Mouse (Mus musculus): ENCODE measurements around the gene Ipo7. TPM values are rescaled to one million over a fixed set of nuclear protein-coding genes. Genes with fewer than 3 reads are reported as not detected.
A peak's percentile ranks its signal among the peaks of the same experiment; 100 is the strongest.
"Not testable (repeated sequence)": the region's sequence is repeated elsewhere in the genome, so short reads cannot be mapped to it uniquely, and the experiment has no call there.

Gene Ipo7
- 35.1 and 42.8 TPM in 2 replicates for polyA plus RNA-seq (2015; fragmentation: Nextera tagmentation; extraction: Ambion mirVana)

- ATAC-seq (ENCODE audit: insufficient number of reproducible peaks, low FRiP score, low TSS enrichment, low read depth) = peak; percentile 96
- Histone ChIP-seq H3K4me2 (peak within 1 kb of the TSS; percentile 67), H3K4me1 (peaks cover 3% of the 10 kb centered on the region; the same call in 1 of the 2 replicates), H3K9me3 (no peaks in the 10 kb centered on the region), H3K36me3 (no peaks in the 10 kb centered on the region), H3K27ac (peak within 1 kb of the TSS; percentile 94), H3K9ac (peak within 1 kb of the TSS; percentile 97), H3K4me3 (peak within 1 kb of the TSS; percentile 100), H3K27me3 (no peaks in the 10 kb centered on the region)
- WGBS = under 1% methylated on average over 48 of the region's 48 CpGs
These were observed at the start of gene Ipo7 for GRCm38 (mm10) chr7:110018117-110018630. Ipo7 (plus strand) TSS chr7:110018274.

GRCm38 (mm10) chr7:109968924-109969450, 49.1 kb upstream of the Ipo7 start:
- H3K27ac ChIP-seq = peak overlapping the region; percentile 71
- H3K27me3 ChIP-seq = no peaks in the 10 kb centered on the region
- H3K4me3 ChIP-seq = no peak overlapping the region
- no peak overlapping the region for H3K4me2 ChIP-seq
- peak; percentile 68; the same call in 1 of the 2 replicates for ATAC-seq (ENCODE audit: insufficient number of reproducible peaks, low FRiP score, low TSS enrichment, low read depth)
- peaks cover 12% of the 10 kb centered on the region for H3K4me1 ChIP-seq
- no peaks in the 10 kb centered on the region for H3K9me3 ChIP-seq
- peaks cover 7% of the 10 kb centered on the region for H3K36me3 ChIP-seq
- 0% methylated on average over 1 of the region's 2 CpGs for WGBS
- no peak overlapping the region for H3K9ac ChIP-seq

GRCm38 (mm10) chr7:109969542-109969941, 48.5 kb upstream of the Ipo7 start:
- ATAC-seq (ENCODE audit: insufficient number of reproducible peaks, low FRiP score, low TSS enrichment, low read depth) = peak; percentile 53; the same call in 1 of the 2 replicates
- Histone ChIP-seq H3K4me1 (peaks cover 12% of the 10 kb centered on the region), H3K4me3 (no peak overlapping the region), H3K9me3 (no peaks in the 10 kb centered on the region), H3K36me3 (peaks cover 7% of the 10 kb centered on the region), H3K9ac (no peak overlapping the region), H3K4me2 (no peak overlapping the region), H3K27ac (peak overlapping the region; percentile 71), H3K27me3 (no peaks in the 10 kb centered on the region)

- H3K36me3 ChIP-seq = peaks cover 52% of the 10 kb centered on the region
- no peaks in the 10 kb centered on the region for H3K4me1 ChIP-seq
- H3K27ac ChIP-seq = no peak overlapping the region
- no peak overlapping the region for H3K4me2 ChIP-seq
- no peaks in the 10 kb centered on the region for H3K27me3 ChIP-seq
- no peak overlapping the region for H3K9ac ChIP-seq
- no peaks in the 10 kb centered on the region for H3K9me3 ChIP-seq
- H3K4me3 ChIP-seq = no peak overlapping the region
- ATAC-seq (ENCODE audit: insufficient number of reproducible peaks, low FRiP score, low TSS enrichment, low read depth) = no peak
- WGBS = 94% methylated on average over 6 of the region's 6 CpGs
These were observed 41.9 kb upstream of the Ipo7 start for GRCm38 (mm10) chr7:109975966-109976715.

GRCm38 (mm10) chr7:109977131-109977530, 40.9 kb upstream of the Ipo7 start:
- WGBS = 75% methylated on average over 5 of the region's 5 CpGs
- not testable (repeated sequence) for H3K27me3 ChIP-seq

GRCm38 (mm10) chr7:109984608-109985007, 33.5 kb upstream of the Ipo7 start:
- Histone ChIP-seq H3K36me3 (peaks cover 28% of the 10 kb centered on the region), H3K4me2 (peak overlapping the region; percentile 69), H3K4me3 (peak overlapping the region; percentile 64)
- not testable (repeated sequence) for H3K9me3 ChIP-seq; H3K9ac ChIP-seq; H3K27ac ChIP-seq; H3K27me3 ChIP-seq; ATAC-seq (ENCODE audit: insufficient number of reproducible peaks, low FRiP score, low TSS enrichment, low read depth); H3K4me1 ChIP-seq
- 75% methylated on average over 5 of the region's 5 CpGs for WGBS

More at GRCm38 (mm10) chr7:109977131-109977530, 40.9 kb upstream of the Ipo7 start:
- not testable (repeated sequence) for H3K4me3 ChIP-seq; H3K4me1 ChIP-seq; H3K9ac ChIP-seq; ATAC-seq (ENCODE audit: insufficient number of reproducible peaks, low FRiP score, low TSS enrichment, low read depth); H3K4me2 ChIP-seq; H3K27ac ChIP-seq; H3K9me3 ChIP-seq
- H3K36me3 ChIP-seq = peaks cover 61% of the 10 kb centered on the region

- Histone ChIP-seq H3K27ac (peak overlapping the region; percentile 51), H3K36me3 (peaks cover 17% of the 10 kb centered on the region), H3K4me2 (peak overlapping the region; percentile 69), H3K4me1 (peaks cover 9% of the 10 kb centered on the region; the same call in 1 of the 2 replicates), H3K4me3 (peak overlapping the region; percentile 64), H3K9ac (peak overlapping the region; percentile 45), H3K9me3 (no peaks in the 10 kb centered on the region), H3K27me3 (no peaks in the 10 kb centered on the region)
- no peak; the same call in none of the 2 replicates for ATAC-seq (ENCODE audit: insufficient number of reproducible peaks, low FRiP score, low TSS enrichment, low read depth)
- under 1% methylated on average over 27 of the region's 27 CpGs for WGBS
These were observed 32.4 kb upstream of the Ipo7 start for GRCm38 (mm10) chr7:109985661-109986132.

- ATAC-seq (ENCODE audit: insufficient number of reproducible peaks, low FRiP score, low TSS enrichment, low read depth) = peak; percentile 98
- Histone ChIP-seq H3K4me2 (peak overlapping the region; percentile 69), H3K4me3 (peak overlapping the region; percentile 64), H3K36me3 (peaks cover 17% of the 10 kb centered on the region), H3K27ac (peak overlapping the region; percentile 90), H3K9ac (peak overlapping the region; percentile 45), H3K4me1 (peaks cover 9% of the 10 kb centered on the region; the same call in 1 of the 2 replicates), H3K9me3 (no peaks in the 10 kb centered on the region), H3K27me3 (no peaks in the 10 kb centered on the region)
- WGBS = under 1% methylated on average over 43 of the region's 43 CpGs
These were observed 31.9 kb upstream of the Ipo7 start for GRCm38 (mm10) chr7:109986133-109986669.

GRCm38 (mm10) chr7:109986775-109987174, 31.3 kb upstream of the Ipo7 start, which contains the start of gene Tmem41b:
Tmem41b (minus strand) TSS chr7:109986929.
- H3K4me3 ChIP-seq = peak within 1 kb of the TSS; percentile 64
- H3K9me3 ChIP-seq; H3K4me1 ChIP-seq; H3K27me3 ChIP-seq; ATAC-seq (ENCODE audit: insufficient number of reproducible peaks, low FRiP score, low TSS enrichment, low read depth): not testable (repeated sequence)
- peaks cover 11% of the 10 kb centered on the region for H3K36me3 ChIP-seq
- H3K9ac ChIP-seq = peak within 1 kb of the TSS; percentile 45
- 32% methylated on average over 6 of the region's 6 CpGs for WGBS
- H3K27ac ChIP-seq = peak within 1 kb of the TSS; percentile 90
- peak within 1 kb of the TSS; percentile 69 for H3K4me2 ChIP-seq

GRCm38 (mm10) chr7:109991286-109991685, 26.8 kb upstream of the Ipo7 start:
- H3K27ac ChIP-seq = no peak overlapping the region
- H3K9ac ChIP-seq = no peak overlapping the region
- H3K4me3 ChIP-seq = no peak overlapping the region
- H3K4me1 ChIP-seq = peaks cover 9% of the 10 kb centered on the region
- no peaks in the 10 kb centered on the region for H3K36me3 ChIP-seq
- no peak overlapping the region for H3K4me2 ChIP-seq
- 89% methylated on average over 1 of the region's 1 CpGs for WGBS
- no peaks in the 10 kb centered on the region for H3K27me3 ChIP-seq
- H3K9me3 ChIP-seq = no peaks in the 10 kb centered on the region
- ATAC-seq (ENCODE audit: insufficient number of reproducible peaks, low FRiP score, low TSS enrichment, low read depth) = no peak

- WGBS = 50% methylated on average over 2 of the region's 2 CpGs
- peaks cover 9% of the 10 kb centered on the region for H3K4me1 ChIP-seq
- no peaks in the 10 kb centered on the region for H3K36me3 ChIP-seq
- H3K4me3 ChIP-seq = no peak overlapping the region
- no peaks in the 10 kb centered on the region for H3K9me3 ChIP-seq
- H3K27ac ChIP-seq = peak overlapping the region; percentile 39; the same call in 1 of the 2 replicates
- H3K9ac ChIP-seq = no peak overlapping the region
- ATAC-seq (ENCODE audit: insufficient number of reproducible peaks, low FRiP score, low TSS enrichment, low read depth) = peak; percentile 69; the same call in 1 of the 2 replicates
- no peaks in the 10 kb centered on the region for H3K27me3 ChIP-seq
- no peak overlapping the region for H3K4me2 ChIP-seq
These were observed 24.7 kb upstream of the Ipo7 start for GRCm38 (mm10) chr7:109993157-109993959.
